Mouse (Mus musculus) lung, postnatal 10 days (tissue): ENCODE results near the gene Fat3.

Experiments
- DNase-seq: peaks from one replicate; pipeline ENCODE4 v3.0.0; 2021

The Fat3 gene

DNA sequence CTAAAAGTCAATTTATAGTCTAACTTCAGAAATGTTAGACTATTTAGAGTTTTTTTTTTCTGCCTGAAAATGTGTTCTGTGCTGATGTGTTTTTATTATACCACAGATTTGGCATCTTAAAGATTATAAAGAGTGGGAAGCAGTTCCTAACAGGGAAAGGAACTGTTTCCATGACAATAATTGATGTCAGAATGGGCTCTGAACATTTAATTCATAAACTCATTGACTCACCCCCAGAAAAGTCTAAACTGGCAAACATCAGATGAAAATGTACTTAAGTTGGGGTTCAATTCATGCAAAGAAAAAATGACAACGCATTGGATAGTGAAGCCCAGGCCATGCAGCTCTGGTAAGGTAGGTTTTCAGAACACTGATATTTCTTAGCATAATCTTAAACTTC is 193.3 kb downstream of the Fat3 start:
- DNase-seq, result no peak

GRCm38 (mm10) chr9:16306222-16306621 is 194.9 kb downstream of the Fat3 start:
- no peak for DNase-seq

GRCm38 (mm10) chr9:16305396-16306086 is 195.5 kb downstream of the Fat3 start:
- DNase-seq, result no peak

GRCm38 (mm10) chr9:16304949-16305348 is 196.1 kb downstream of the Fat3 start:
- DNase-seq, result no peak

- DNase-seq, result no peak
Measured at GRCm38 (mm10) chr9:16302484-16302883, 198.6 kb downstream of the Fat3 start.

GRCm38 (mm10) chr9:16297935-16298334 is 203.2 kb downstream of the Fat3 start:
- DNase-seq, result no peak

DNA sequence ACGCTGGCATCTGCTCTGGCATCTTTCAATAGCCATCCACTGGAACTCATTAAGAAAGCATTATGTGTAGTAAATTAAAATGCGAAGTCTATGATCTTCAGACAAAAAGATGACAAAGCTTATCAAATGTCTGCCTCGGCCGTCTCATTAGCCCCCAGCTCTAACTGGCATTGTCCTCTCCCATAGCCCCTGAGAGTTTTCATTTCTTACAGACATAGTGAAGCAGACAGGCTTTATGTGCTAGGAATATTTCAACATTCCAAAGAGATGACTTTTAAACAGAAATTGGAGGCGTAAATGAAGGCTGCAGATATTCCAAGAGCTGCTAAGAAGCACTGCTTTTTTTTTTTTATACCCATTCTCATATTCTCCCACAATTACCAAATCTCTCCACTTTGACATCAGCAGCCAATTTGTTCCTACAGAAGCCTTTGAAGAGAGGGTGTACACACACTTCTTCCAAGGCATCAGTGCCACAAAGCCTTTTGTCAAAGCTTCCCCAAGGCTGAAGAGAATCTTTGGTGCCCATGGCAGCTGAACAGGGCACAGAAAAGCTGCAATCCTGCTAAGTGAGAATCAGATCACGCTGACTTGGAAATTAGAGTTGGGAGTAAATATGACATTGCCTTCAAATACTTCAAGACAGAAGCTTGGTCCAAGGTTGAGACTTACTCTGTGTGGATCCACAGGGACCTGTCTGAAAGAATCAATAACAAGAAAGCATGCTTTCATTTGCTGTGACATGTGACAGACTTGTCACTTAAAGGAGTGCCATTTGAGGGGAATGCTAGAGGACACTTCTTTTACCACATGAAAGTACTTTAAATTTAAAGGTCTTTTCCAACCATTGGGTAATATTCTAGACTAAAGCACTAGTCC is 206.9 kb downstream of the Fat3 start:
- no peak for DNase-seq

DNA sequence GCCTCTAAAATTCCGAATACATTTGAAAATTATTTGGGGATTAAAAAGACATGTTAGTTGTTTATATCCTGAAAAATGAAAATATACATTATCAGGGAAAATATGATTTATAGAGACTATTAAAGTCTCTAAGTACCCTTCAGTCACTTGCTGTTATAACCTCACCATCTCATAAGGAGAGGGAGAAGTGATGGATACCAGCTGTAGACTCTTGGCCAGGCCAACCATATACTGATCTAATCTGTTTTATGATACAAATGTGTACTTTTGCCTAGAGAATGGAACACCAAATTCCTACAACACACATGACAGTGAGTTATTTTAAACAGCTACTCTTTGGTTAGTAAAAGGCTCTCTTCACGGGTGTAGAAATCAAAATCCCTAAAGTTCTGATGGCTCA is 208.6 kb downstream of the Fat3 start:
- no peak for DNase-seq

DNA sequence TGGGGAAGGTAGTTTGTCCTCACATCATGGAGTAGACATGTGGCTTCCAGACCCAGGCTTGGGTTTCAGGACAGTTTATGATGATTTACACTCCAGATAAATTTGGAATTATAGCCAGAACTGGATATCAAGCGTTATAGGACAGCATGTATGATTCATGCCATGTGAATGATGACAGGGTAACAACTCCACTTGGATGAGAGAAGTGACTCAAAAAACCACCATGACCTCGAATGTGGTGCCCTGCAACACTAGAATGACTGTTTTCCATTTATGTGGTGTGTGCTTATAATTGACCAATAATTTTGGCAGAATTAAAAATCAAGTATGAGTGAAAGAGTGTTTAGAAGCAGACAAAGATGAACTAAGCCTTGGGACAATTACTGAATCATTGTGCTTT is 210.2 kb downstream of the Fat3 start:
- no peak for DNase-seq

- DNase-seq, result no peak
Measured at GRCm38 (mm10) chr9:16283033-16283432, 218.1 kb downstream of the Fat3 start.

- DNase-seq, result no peak
Measured at GRCm38 (mm10) chr9:16282291-16282804, 218.7 kb downstream of the Fat3 start.

DNA sequence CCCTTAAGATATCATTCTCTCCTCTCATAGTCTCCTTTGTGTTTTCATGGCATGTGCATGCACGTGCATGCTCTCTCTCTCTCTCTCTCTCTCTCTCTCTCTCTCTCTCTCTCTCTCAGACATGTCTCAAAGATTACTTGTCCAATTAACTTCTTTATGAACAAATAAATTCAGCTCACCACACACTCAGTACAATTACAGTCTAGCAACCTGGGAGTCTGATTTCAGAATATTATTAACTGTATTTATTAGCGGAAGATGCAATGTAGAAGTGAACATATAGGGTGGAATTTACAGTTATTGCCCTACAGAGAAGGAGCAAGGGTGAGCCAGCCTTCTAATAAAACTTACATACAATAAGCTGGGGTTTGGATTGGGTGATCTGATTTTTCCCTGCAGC is 225.5 kb downstream of the Fat3 start:
- no peak for DNase-seq

DNA sequence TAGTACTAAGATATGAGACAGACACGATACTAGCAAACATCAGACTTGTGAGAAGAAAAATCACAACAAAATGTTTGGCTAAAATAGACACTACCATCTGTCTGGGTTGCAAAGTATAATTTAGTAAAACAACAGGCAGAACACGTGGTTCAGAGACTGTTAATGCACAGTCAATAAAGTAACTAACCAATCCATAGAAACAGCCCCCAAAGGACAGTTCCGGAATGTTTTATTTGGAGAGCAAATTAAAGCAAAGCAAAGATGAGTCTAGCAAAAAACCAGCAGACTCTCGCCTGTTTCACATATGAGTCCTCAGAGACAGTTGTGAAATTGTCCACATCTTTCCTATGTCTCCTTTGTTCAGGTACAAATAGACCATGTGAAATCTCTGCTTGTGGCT is 227.0 kb downstream of the Fat3 start:
- DNase-seq, result no peak

- DNase-seq, result no peak
Measured at GRCm38 (mm10) chr9:16272810-16273209, 228.3 kb downstream of the Fat3 start.

- DNase-seq, result no peak
Measured at GRCm38 (mm10) chr9:16270768-16271114, 230.3 kb downstream of the Fat3 start.

DNA sequence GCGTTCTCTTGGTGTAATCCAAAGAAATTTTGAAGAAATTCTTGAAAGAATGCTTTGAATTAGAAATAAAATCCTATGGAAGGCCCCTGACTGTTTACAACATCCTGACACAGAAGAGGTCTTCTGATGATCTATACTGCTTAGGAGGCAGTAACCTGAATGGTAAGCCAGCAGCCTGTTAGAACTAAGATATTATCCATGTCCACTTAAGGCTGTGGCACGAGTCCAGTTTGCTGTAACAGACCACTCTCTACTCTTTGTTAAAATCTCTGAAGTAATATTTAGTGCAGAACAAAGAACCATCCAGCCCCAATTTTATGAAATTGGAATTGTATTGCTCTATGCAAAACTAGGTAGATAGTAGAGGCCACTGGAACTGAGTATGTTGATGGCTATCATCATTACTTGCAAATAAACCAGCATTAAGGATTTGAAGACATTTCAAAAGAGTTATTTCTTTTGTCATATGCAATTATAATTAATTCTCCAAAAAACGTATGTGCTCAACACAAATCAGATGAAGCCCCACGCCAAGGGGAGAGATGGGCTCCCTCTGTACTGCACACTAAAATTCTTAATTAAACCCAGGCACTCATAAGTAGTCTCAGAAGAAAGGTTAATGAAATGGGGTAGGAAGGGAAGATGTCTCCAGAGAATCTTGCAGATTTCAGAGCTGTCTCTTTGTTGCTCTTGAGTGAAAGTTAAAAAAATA is 230.9 kb downstream of the Fat3 start:
- DNase-seq, result no peak

DNA sequence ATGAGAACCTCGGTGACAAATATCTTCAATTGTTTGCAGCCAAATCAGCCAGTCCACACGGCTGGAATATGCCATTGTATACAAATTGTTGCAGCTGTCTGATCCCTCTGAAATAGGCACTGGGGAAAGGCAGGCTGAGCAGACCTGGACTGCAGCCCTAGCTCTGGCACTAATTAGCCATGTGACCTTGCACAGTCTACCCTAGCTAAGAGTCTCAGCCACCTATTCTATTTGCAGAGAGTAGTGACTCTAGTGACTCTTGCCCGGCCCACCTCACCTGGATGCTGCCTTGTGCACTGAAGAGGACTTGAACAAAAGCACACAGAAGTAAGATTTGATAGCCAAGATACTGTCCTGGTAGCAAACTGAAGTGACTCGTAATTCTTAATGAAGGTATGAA is 235.6 kb downstream of the Fat3 start:
- DNase-seq, result no peak

DNA sequence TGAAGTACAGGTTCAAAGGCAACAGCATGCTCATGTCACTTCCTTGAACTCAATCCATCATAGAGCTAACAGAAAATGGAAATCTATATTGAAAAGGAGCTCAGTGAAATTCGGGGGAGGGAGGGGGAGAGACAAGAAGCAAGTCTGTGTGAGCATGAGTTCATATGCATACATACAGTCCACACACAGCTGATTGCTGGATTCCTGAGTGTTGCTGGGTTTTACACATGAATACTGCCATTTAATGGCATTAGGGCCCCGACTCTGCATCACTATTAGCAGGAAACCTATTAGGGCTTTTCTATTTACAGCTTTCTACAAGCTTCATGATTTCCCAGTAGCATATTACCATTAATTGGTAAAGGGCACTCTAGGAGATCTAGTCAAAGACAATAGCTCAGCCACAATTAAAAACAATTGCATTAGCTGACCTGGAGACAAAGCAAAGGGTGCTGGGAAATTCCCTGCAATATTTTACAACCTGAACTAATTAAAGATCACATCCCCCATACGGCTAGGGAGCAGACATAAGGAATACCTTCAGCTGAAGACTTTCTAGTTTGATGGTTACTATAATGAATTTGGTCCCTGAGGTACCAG is 243.7 kb downstream of the Fat3 start:
- no peak for DNase-seq

DNA sequence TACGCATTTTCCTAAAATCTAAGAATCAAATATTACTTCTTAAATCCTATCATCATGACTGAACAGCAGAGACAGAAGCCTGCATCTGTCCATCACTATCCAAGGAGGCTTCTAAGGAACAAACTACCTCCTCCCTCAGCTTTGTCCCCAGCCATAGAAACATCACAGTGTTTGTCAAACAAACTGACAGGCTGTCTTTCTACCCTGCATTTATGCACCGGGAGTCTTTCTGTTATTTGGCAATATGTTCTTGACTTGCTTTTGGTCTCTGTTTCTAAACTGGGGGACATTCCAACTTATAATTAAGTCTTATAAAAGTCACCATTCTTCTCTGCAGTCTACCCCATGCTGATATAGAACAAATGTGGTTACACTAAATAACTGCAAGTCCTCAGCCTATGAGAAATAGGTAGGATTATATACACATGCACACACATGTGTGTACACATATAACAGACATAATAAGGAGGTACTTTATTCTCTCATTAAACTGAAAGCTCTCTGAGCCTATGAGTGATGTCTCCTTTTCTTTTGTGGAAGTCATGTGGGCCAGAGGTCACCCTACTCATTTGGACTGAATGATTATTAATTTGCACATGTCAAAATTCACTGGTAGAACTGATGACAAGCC is 244.4 kb downstream of the Fat3 start:
- no peak for DNase-seq

DNA sequence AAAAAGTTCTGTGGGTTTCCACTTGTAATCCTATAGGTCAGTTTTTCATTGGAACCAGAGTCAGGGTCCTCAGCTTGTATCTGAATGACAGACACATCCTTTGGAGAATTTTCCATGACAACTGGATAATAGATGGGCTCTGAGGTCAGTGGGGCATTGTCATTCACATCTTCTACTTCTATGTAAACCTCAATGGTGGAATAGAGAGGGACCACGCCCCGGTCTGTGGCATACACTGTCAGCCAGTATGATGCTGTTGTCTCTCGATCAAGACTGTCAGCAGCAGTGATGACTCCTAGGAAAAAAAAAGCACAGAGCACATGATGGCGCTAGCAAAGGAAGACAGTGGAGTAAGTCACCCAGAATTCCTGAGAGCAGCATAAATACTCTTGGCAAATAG is 254.3 kb downstream of the Fat3 start:
- no peak for DNase-seq

- no peak for DNase-seq
Measured at GRCm38 (mm10) chr9:16231575-16231974, 269.5 kb downstream of the Fat3 start.

GRCm38 (mm10) chr9:16228919-16229318 is 272.2 kb downstream of the Fat3 start:
- no peak for DNase-seq

DNA sequence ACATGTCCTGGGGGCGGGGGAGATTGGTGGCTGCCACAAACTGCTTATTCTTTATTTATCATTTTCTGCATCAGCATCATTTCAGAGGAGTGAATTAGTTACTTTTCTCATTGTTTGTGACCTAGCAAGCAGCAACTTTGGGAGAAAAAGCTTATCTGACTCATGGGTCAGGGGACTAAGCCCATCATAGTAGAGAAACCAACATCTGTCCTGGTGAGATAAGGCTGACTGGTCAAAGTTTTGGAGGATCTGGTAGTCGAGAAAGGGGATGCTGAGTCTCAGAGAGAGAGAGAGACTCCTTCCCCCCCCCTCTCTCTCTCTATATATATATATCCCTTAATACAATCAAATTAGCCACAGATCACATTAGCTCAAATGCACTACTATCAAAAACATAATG is 273.7 kb downstream of the Fat3 start:
- no peak for DNase-seq
